Mouse (Mus musculus) cerebellum, adult 2 months (tissue): Measurements from ENCODE around the gene Fam131b.

ENCODE experiments used
- CTCF ChIP-seq: fragments of 200-500 bp; IDR thresholded peaks from 2 replicates; pipeline ENCODE4 v1.5.1; 2011; ENCODE audit warnings: low read depth, mild to moderate bottlenecking, control low read depth, low read length, moderate library complexity, borderline replicate concordance; ENCODE audit not compliant: insufficient read depth
- POLR2A ChIP-seq: fragments of 200-500 bp; IDR thresholded peaks from 2 replicates; pipeline ENCODE4 v1.6.1; 2011; ENCODE audit warnings: low read length, control low read depth, borderline replicate concordance; ENCODE audit not compliant: insufficient read depth

- no peak for TF ChIP-seq CTCF
- TF ChIP-seq POLR2A, result no peak
These were observed 31.6 kb upstream of the Fam131b start for GRCm38 (mm10) chr6:42355794-42356600.
